11 mouse cellular contexts compared by ENCODE assay signal in genomic region chr5:116914876-116915275, GRCm38 (mm10).
DNase-seq lines count a peak whose midpoint lies in the region; ATAC-seq and TF ChIP-seq lines count a peak whose summit lies in the region.
"Had no signal": no experiment of that assay in that cellular context is flagged by ENCODE, and none has a peak within 500 bp of the region (broad histone marks: within the 10 kb centered on the region; RNA-seq: fewer than 3 reads in every experiment).

No protein-coding gene starts in this region.

- 36% methylated on average over 12 of the region's 12 CpGs for WGBS in heart, embryonic 10.5 days
- WGBS in liver, embryonic 11.5 days = 37% methylated on average over 12 of the region's 12 CpGs
- 37% methylated on average over 12 of the region's 12 CpGs for WGBS in liver, postnatal 0 days (ENCODE audit: insufficient replicate concordance)
- 40% methylated on average over 12 of the region's 12 CpGs for WGBS in limb, embryonic 11.5 days

- H3K36me3 ChIP-seq in heart, embryonic 10.5 days = no peaks in the 10 kb centered on the region
- H3K36me3 ChIP-seq in liver, embryonic 11.5 days (ENCODE audit: control insufficient read depth, insufficient read depth, low read length) = no peaks in the 10 kb centered on the region
- no peaks in the 10 kb centered on the region for H3K36me3 ChIP-seq in liver, postnatal 0 days (replicated peaks; ENCODE audit: insufficient read depth, low read length)
- no peaks in the 10 kb centered on the region for H3K36me3 ChIP-seq in limb, embryonic 11.5 days (ENCODE audit: control insufficient read depth, insufficient read depth, low read length)
- H3K36me3 ChIP-seq: embryonic facial prominence, embryonic 15.5 days had no signal

- H3K9ac ChIP-seq in liver, embryonic 11.5 days (ENCODE audit: low read depth, low read length) = no peak overlapping the region
- H3K9ac ChIP-seq in liver, postnatal 0 days (replicated peaks) = no peak overlapping the region
- no peak overlapping the region for H3K9ac ChIP-seq in limb, embryonic 11.5 days (ENCODE audit: low read length)
- H3K9ac ChIP-seq: embryonic facial prominence, embryonic 15.5 days had no signal

- no peaks in the 10 kb centered on the region for H3K4me1 ChIP-seq in heart, embryonic 10.5 days
- H3K4me1 ChIP-seq in liver, embryonic 11.5 days (replicated peaks; ENCODE audit: control insufficient read depth, insufficient read depth, low read length) = no peaks in the 10 kb centered on the region
- H3K4me1 ChIP-seq in liver, postnatal 0 days (ENCODE audit: insufficient read depth) = no peaks in the 10 kb centered on the region
- no peaks in the 10 kb centered on the region for H3K4me1 ChIP-seq in limb, embryonic 11.5 days (ENCODE audit: control insufficient read depth, insufficient read depth, low read length)
- H3K4me1 ChIP-seq: embryonic facial prominence, embryonic 15.5 days had no signal

- H3K27ac ChIP-seq in heart, embryonic 10.5 days = no peak overlapping the region
- H3K27ac ChIP-seq in liver, embryonic 11.5 days (ENCODE audit: low read depth, low read length) = no peak overlapping the region
- H3K27ac ChIP-seq in liver, postnatal 0 days (ENCODE audit: low read depth) = no peak overlapping the region
- H3K27ac ChIP-seq in limb, embryonic 11.5 days (replicated peaks; ENCODE audit: low read depth, low read length) = no peak overlapping the region
- H3K27ac ChIP-seq: embryonic facial prominence, embryonic 15.5 days had no signal

- no peak for ATAC-seq in liver, embryonic 11.5 days (replicated peaks; ENCODE audit: low FRiP score)
- ATAC-seq in liver, postnatal 0 days = no peak
- no peak for ATAC-seq in limb, embryonic 11.5 days (ENCODE audit: insufficient number of reproducible peaks, low FRiP score, low TSS enrichment, low read depth)

- peak; percentile 79 for DNase-seq in heart, embryonic 10.5 days (ENCODE audit: low spot score)
- no peak for DNase-seq in heart, adult 11 months
- DNase-seq in liver, embryonic 11.5 days (ENCODE audit: low spot score) = peak; percentile 33
- DNase-seq in liver, postnatal 0 days = no peak
- peak; percentile 65 for DNase-seq in ZHBTc4 (ENCODE audit: low read depth, low spot score)
- peak; percentile 78 for DNase-seq in limb, embryonic 11.5 days (ENCODE audit: low spot score)
- DNase-seq in layer of hippocampus, postnatal 14 days (ENCODE audit: low spot score in 2 of 2) = no peak
- no peak for DNase-seq in frontal cortex, postnatal 25 days (ENCODE audit: low spot score in 2 of 2)
- DNase-seq: left cerebral cortex, postnatal 4 days; lung, postnatal 36 days had no signal

- H3K27me3 ChIP-seq in heart, embryonic 10.5 days (ENCODE audit: insufficient read depth, poor library complexity, severe bottlenecking) = no peaks in the 10 kb centered on the region
- H3K27me3 ChIP-seq in liver, embryonic 11.5 days (replicated peaks; ENCODE audit: control insufficient read depth, insufficient read depth, low read length) = no peaks in the 10 kb centered on the region
- H3K27me3 ChIP-seq in liver, postnatal 0 days (ENCODE audit: insufficient read depth, low read length) = no peaks in the 10 kb centered on the region
- H3K27me3 ChIP-seq in limb, embryonic 11.5 days (ENCODE audit: control insufficient read depth, insufficient read depth, low read length) = no peaks in the 10 kb centered on the region
- H3K27me3 ChIP-seq: embryonic facial prominence, embryonic 15.5 days had no signal

- no peak overlapping the region for H3K4me2 ChIP-seq in liver, embryonic 11.5 days
- no peak overlapping the region for H3K4me2 ChIP-seq in liver, postnatal 0 days (ENCODE audit: low read depth, low read length)
- H3K4me2 ChIP-seq in limb, embryonic 11.5 days (ENCODE audit: low read depth, severe bottlenecking) = no peak overlapping the region
- H3K4me2 ChIP-seq: embryonic facial prominence, embryonic 15.5 days had no signal

- no peak for TF ChIP-seq EP300 in liver, postnatal 0 days (IDR thresholded peaks at IDR 0.05; ENCODE audit: low read depth)

- no peaks in the 10 kb centered on the region for H3K9me3 ChIP-seq in heart, embryonic 10.5 days
- peaks cover 2% of the 10 kb centered on the region; the same call in 1 of the 2 replicates for H3K9me3 ChIP-seq in liver, embryonic 11.5 days (ENCODE audit: control insufficient read depth, low read length)
- H3K9me3 ChIP-seq in liver, postnatal 0 days (ENCODE audit: low read length) = peaks cover 2% of the 10 kb centered on the region; the same call in 1 of the 2 replicates
- no peaks in the 10 kb centered on the region for H3K9me3 ChIP-seq in limb, embryonic 11.5 days (ENCODE audit: control insufficient read depth, low read length)
- H3K9me3 ChIP-seq: embryonic facial prominence, embryonic 15.5 days had no signal

- no peak for TF ChIP-seq CTCF in liver, postnatal 0 days (IDR thresholded peaks at IDR 0.05; ENCODE audit: low read depth)

- H3K4me3 ChIP-seq in heart, embryonic 10.5 days = no peak overlapping the region
- H3K4me3 ChIP-seq in liver, embryonic 11.5 days (ENCODE audit: low read depth, low read length) = no peak overlapping the region
- no peak overlapping the region for H3K4me3 ChIP-seq in liver, postnatal 0 days (ENCODE audit: low read depth, low read length)
- no peak overlapping the region for H3K4me3 ChIP-seq in limb, embryonic 11.5 days (ENCODE audit: low read depth, low read length)
- H3K4me3 ChIP-seq: embryonic facial prominence, embryonic 15.5 days had no signal

Comparison
In these comparisons a context has a peak if more than half of its experiments do, and no peak if none do; other contexts are left out.
1. DNase-seq: peak in heart, embryonic 10.5 days (single experiment), liver, embryonic 11.5 days (single experiment), ZHBTc4 (single experiment) and limb, embryonic 11.5 days (single experiment); none in heart, adult 11 months (single experiment), liver, postnatal 0 days (single experiment), layer of hippocampus, postnatal 14 days (0 of 2) and frontal cortex, postnatal 25 days (0 of 2).